Mouse (Mus musculus) spleen, postnatal 4 days (tissue): Measurements from ENCODE around the gene Tmem208.
"Not testable (repeated sequence)": the region's sequence is repeated elsewhere in the genome, so short reads cannot be mapped to it uniquely, and the experiment has no call there.

ENCODE experiments used
- DNase-seq, 2 experiments: peaks; one replicate each; pipeline ENCODE4 v3.0.0; 2022; ENCODE audit warnings: low spot score in 2 of 2

Gene Tmem208

DNA sequence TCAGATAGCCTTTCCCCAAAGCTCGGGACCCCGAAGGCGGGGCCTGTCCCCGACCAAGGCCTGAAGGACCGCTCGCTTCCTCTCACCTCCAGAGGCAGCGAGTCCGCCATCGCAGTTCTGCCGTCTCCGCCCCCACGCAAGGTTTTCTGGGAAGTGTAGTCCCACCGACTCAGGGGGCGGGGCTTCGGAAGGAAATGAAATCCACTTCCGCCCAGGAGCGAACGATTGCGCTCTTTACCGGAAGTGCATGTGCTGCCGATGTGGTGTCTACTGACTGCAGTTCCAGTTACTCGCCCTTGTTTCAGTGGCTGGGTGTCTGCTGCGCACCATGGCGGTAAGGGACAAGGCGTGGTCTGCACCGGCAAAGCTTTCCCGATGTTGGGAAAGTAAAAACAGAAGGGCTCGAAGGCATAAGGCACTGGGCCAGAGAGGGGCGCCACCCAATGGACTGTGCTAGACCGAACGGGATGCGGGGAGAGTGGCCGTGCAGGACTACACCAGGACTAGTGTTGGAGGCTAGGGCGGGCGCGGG, at the start of gene Tmem208, which contains the start of gene Lrrc29:
TSS of gene Tmem208 (plus strand) at position 214 of the 532 bp plus-strand sequence.
TSS of gene Lrrc29 (minus strand) at position 138 of the 532 bp plus-strand sequence.
- peak; percentile 99 for DNase-seq

DNA sequence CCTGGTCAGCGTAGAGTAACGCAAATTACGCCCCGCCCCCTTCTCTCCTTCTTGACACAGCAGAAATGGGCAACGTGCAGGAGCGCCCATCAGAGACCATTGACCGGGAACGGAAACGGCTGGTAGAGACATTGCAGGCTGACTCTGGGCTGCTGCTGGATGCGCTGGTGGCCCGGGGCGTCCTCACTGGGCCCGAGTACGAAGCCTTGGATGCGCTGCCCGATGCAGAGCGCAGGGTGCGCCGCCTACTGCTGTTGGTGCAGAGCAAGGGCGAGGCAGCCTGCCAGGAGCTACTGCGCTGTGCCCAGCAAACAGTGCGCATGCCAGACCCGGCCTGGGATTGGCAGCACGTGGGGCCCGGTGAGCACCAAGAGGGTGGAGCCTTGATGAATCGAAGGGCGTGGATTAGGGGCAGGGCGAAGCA, 47.2 kb upstream of the Tmem208 start:
- DNase-seq = peak; percentile 55 to 73

DNA sequence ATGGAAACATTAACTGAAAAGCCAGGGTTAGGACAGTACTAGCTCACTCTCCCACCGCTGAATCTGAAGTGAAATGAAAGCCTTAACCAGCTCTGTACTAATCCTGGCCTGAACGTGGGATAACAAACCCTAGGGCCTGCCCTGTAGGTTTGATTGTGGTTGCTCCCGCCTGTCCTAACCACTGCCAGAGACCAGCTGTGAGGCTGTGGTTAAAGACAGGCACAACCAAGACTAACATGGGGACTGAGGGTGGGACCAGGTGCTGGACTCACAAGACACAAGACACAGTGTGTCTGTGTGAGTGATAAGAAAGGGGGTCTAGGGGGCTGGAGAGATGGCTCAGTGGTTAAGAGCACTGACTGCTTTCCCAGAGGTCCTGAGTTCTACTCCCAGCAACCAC, 45.6 kb upstream of the Tmem208 start:
- no peak for DNase-seq

DNA sequence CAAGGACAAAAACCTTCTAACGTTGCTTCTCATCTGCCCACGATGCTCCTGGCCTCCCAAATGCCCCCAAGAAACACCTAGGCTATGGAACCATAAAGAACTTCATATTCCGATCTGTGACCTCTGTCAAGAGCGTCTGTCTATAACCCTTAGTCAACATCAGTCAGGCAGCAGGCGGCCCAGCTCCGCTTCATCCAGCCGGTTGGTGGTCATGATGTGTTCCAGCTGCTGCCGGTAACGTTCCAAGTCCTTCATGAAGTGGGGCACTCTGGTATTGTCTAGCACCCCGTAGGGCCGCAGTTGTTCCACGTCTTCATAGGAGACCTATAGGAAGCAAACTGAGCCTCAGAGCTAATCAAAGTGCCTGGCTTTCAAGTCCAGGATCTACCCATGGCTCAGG, 44.3 kb upstream of the Tmem208 start:
- no peak for DNase-seq

DNA sequence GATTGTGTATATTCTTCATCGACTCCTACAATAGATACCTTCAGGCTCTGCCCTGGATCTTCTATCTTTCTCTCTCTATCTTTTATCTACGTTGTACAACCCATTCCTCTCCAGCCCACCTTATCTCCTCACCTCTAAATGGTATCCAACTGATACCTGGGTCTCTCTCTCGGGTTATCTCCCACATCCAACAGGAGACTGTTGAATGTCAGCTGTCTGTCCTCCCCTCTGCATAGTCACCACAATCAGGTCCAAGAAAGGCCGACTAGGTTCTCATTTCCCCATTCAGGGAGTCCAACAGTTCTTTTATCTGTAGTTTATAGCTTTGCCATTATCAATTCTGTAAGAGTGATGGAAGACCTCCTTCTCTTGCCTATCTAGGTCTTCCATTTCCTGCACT, 43.9 kb upstream of the Tmem208 start:
- no peak for DNase-seq

DNA sequence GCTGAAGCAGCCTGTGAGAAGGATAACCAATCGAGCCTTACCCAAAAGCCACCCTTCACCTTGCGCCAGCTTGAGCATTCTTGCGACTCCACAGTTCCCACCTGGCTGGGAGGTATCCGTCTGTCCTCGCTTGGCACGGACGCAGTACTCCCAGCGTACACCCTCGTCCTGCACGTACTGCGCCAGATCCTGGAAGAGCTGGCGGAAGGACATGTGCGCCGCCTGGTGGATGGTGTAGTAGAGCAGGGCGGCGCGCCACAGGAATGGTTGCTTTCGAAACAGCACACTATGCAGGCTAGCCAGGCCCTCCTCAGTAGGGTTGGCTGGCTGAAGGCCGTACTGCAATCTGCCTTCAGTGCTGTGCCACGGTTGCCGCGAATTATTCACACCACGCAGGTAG, 43.1 kb upstream of the Tmem208 start:
- DNase-seq = peak; percentile 55 to 82

DNA sequence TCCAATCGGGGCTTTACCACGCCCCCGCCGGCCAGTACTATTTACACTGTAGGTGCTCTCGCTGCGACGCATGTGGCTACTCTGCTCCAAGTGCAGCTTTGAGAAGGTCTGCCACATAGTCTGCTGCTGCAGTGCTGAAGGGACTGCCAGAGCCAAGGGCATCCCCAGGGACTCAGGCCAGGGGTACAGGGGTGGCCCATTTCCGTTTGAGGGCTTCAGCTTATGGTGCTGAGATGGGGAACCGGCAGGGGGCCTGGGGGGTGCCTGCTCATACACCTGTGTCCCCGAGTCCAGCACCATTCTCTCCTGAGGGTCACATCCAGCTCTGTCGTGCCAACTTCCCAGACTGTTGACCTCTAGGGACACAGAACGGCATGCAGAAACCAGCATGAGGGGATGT, 40.6 kb upstream of the Tmem208 start:
- DNase-seq = peak in 1 of 2 experiments; percentile 12

DNA sequence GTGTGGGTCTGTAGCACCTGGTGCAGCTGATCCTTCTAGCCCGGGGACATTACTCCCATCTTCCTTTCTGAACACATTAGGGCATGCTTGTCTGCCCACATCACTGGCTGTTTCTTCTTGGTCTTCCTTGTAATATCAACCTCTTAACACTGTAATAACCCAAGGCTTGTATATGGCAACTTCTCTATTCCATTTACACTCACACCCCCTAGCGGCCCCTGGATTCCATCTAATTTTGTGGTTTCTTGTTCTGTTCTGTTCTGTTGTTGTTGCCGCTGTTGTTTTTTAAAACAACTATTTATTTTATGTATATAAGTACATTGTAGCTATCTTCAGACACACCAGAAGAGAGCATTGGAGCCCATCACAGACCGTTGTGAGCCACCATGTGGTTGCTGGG, 39.2 kb upstream of the Tmem208 start:
- no peak for DNase-seq

DNA sequence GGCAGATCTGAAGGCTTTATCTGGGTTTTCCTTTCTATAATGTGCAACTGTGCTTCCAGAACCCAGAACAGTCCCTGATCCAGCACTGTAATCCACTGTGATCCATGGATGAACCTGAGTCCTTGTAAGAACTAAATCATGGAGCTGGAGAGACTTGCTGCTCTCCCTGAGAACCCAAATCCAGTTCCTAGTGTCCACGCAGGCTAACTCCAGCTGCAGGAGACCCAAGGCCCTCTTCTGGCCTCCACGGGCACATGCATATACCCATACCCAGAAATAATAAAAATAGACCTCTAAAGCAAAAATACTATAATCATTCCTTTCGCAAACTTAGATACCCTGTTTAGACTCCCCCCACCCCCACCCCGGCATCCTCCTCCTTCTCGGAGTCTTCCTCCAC, 37.9 kb upstream of the Tmem208 start:
- no peak for DNase-seq

DNA sequence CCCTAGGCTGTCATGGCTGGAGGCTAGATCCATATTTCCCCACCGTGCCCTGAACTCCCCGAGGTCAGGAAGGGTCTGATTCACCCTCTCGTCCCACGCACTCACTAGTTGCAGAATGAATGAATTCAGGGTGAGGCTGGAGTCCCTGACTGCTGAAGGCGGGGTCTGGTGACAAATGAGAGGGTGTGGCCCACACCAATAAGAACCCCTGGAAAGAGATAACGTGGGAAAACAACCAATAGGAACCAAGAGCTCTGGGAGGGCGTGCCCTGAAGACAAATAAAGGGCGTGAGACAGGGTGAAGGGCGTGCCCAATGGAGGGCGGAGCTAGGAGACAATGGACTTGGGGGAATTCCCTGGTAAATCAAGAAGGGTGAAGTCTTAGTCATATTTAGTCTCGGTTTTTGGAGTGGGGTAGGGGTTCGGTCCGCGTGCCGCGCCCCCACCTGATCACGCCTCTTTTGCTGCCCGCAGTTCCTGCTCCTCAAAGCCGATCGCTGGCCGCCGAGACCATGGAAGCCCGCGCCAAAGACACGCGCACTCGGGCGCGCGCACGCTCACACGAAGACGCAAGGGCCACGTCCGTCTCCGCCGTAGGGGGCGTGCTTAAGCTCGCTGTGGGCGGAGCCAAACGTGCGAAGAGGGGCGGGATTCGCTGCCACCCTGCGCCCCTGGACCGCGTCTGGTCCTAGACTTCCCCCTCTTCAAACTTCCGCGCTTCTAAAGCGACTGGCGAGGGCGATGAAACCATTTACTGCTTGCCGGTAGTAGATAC, 37.0 kb upstream of the Tmem208 start:
- DNase-seq = peak; percentile 91 to 95

DNA sequence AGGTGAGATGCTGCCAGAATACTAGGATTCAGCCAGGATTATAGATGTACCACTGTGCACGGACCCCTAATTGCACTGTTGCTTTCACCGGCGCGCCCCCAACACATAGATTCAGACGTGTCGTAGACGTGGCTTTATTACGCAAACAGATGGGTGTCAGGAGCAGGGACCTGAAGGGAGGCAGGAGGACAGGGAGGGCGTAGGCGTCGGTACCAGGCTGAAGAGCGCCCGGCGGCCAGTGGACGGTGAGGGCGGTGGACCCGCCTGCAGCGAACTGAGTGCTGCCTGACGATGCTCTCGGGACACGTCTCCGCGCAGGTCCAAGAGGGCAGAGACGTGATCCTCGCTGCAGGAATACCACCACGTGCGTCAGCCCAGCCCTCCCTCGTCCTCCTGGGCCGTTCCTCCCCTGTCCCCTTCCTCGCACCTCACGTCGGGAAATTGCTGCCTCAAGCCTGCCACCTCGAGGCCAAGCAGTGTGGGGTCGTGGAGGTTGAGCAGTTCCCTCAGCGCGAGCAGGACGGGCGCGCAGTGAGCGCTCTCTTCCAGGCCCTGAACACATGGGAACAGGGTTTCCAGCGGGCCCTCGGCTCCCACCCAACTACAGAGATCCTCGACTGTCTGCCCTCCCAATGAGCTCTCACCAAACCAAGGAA, 36.2 kb upstream of the Tmem208 start, which contains the start of gene 4931428F04Rik:
TSS of gene 4931428F04Rik (minus strand) at position 60 of the 656 bp plus-strand sequence.
- no peak for DNase-seq

DNA sequence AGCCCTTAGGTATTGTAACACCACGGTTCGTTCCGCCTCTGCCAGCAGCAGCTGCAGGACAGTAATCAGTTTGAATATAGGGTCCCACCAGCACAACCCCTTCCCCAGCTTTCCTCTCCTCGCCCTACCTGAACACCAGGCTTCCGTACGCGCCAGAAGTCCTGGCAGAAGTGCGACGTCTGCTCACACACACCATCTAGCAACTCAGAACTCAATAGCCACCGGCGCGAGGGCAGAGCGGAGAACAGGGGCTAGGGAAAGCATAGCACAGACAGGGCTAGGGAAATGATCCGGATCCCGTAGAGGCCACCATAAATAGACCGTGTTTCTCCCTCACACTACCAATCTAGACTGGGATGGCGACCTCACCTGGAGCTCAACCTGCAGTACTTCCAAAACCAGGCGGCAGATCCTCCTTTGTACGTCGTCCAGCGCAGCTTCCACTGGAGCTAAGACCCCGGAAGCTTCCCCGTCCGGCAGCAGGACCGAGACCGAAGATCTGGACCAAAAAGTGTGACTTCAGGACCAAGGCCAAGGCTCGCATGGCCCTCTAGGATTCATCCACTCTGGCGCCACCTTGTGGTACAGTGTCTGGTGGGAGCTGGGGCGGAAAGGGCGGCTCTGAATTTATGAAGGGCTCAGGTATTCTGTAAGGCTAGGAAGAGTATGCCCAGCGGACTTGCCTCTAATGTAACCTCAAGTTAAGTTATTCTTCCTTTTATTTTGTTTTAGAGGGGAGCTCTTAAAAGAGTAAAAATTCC, 35.4 kb upstream of the Tmem208 start:
- peak; percentile 91 to 99 for DNase-seq

DNA sequence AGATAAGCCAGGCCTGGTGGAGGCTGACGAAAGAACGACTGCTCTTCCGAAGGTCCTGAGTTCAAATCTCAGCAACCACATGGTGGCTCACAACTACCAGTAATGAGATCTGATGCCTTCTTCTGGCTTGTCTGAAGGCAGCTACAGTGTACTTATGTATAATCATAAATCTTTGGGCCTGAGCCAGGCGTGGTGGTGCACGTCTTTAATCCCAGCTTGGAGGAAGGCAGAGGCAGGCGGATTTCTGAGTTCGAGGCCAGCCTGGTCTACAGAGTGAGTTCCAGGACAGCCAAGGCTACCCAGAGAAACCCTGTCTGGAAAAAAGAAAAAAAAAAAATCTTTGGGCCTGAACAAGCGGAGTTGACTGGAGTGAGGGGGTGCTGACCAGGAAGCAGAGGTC, 34.8 kb upstream of the Tmem208 start:
- DNase-seq = not testable (repeated sequence)

DNA sequence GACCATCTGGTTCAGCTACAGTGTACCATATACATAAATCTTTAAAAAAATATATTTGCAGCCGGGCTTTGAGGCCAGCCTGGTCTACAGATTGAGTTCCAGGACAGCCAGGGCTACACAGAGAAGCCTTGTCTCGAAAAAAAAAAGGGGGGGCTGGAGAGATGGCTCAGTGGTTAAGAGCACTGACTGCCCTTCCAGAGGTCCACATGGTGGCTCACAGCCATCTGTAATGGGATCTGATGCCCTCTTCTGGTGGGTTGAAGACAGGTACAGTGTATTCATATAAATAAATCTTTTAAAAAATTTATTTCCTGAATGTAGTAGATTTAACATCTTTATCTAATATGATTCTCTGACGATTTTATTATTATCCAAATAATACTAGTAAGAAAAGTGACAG, 34.4 kb upstream of the Tmem208 start:
- DNase-seq = peak in 1 of 2 experiments; percentile 13

DNA sequence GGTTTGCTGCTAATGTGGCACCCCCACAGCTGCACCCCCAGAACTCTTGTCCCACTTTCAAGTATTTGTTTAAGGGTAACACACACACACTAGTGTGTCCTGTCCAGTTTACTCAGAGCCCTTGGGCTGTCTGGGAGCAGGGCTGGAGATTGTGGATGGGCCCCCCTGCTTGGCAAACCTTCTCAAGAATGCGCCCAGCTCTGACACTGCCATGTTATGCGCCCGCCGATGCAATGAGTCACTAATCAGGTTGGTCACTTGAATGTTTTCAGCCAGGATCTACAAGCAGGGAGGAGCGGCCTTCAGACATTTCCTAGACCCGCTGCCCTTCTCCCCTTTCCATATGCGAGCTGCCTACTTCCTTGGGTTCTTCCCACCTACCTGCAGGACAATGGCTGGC, 33.7 kb upstream of the Tmem208 start:
- DNase-seq = no peak

DNA sequence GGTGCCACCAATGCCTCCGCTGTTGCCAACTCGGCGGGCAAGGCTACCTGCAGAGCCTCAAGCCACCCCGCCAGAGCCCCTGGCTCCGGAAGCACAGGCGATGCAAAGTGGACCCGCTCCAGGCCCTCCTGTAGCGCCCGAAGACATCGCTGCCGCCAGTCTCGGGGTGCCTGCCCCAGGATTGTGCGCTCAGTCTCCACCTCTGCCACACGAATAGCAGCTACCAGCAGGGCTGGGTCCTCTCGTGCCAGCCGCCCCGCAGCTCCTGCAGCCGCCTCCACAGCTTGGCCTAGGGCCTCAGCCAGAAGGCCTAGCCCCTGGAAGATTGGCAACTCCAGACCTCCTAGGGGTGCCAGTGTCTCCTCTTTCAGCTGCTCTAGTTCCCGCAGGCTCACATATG, 32.7 kb upstream of the Tmem208 start:
- DNase-seq = peak in 1 of 2 experiments; percentile 19

DNA sequence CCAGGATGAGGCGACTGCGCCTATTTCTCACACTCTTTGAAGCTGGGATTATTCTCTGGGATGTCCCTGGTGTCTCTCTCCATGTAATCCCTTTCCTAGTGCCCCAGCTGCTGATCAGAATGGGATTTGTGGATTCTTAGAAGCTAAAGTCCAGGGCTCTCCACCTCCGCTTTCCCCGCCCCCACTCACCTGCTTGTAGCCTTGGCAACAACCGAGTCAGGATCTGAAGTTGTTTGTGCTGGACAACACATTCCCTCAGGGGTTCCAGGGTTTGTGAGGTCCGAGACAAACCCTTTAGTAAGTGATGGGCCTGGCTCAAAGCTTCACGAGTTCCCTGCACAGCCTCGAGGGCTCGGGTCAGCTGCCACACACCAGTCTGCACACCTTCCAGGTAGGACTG, 31.4 kb upstream of the Tmem208 start:
- no peak for DNase-seq

DNA sequence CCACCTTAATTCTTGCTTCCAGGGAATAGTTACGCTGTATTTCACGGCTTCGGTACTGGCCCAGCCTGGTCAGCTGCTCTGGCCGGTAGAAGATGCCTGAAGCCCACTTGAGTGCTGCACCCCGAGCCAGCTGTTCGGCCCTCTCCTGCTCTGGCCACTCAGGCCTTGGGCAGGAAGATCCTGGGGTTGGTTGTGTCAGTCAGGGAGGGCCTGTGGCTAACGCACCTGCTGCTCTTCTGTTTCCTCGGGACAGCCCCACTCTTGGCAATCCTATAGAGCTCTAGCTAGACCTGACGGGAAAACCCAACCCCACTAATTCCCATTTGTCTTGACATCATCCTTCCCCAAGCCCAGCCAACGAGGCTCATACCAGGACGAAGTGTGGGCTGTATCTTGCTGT, 30.9 kb upstream of the Tmem208 start:
- peak in 1 of 2 experiments; percentile 11 for DNase-seq

DNA sequence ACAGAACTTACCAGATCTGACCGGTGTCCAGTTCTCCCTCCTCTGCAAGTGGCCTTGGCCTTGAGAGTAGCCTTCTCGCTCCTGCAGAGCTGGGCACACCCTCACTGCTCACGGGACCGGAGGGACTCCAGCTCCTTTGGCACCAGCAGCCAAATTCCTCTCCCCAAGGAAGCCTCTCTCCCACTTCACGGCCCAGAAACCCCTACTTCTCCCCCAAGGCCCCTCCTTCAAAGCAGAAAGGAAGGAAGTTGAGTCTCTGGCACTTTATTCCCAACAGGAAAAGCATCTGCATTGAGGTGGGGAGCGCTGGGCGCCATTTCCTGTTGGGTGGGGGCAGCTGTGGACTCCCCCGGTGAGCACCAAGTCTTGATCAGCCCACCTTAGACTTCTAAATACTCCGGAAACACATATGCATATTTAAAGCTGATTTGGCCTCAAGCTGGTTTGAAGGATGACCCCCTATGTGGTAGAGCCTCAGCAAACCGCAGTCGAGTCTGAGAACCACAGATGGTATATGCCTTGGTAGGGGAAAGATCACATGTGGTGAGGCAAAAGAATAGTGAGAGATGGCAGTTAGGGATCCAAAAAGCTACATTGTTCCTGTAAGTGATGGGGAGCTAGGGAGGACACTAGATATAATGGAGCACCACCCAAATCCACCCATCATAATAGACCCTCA, 30.1 kb upstream of the Tmem208 start, which contains the start of gene Exoc3l:
TSS of gene Exoc3l (minus strand) at position 207 of the 679 bp plus-strand sequence.
- peak in 1 of 2 experiments; percentile 15 for DNase-seq

DNA sequence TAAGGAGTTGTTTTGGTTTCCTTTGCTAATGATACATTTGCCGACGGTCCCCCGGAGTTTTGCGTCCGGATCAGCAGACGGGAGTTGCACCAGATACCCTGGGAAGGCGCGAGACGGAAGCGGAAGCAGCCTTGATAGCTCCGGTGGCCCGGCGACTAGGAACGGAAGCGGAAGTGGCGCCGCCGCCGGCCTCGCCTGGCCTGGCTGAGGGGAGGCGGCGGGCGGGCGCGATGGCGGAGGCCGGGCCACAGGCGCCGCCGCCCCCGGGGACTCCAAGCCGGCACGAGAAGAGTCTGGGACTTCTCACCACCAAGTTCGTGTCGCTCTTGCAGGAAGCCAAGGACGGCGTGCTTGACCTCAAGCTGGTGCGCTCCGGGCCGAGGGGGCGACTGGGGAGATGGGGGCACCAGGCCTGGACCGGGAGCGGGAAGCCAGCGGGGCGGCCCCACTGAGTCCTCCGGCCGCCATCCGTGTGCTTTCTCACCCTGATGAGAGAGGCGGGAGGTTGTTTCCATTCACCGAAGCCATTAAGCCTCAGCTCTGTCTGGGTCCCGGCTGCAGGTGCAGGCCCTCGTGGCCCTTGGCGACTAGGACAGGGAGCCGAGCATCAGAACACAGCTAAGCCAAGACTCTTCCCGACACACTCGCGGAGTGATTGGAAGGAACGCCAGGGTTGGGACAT, 28.5 kb upstream of the Tmem208 start, which contains the start of gene E2f4:
TSS of gene E2f4 (plus strand) at position 153 of the 682 bp plus-strand sequence.
- peak; percentile 92 to 96 for DNase-seq
